Mouse (Mus musculus) ovary, adult 18-20 months (tissue): ENCODE measurements around the gene Ush1c.
A peak's percentile ranks its signal among the peaks of the same experiment; 100 is the strongest.

ENCODE experiments used
- DNase-seq: peaks from one replicate; pipeline ENCODE4 v3.0.0; 2022; ENCODE audit warnings: low spot score, mixed read lengths

Gene Ush1c

DNA sequence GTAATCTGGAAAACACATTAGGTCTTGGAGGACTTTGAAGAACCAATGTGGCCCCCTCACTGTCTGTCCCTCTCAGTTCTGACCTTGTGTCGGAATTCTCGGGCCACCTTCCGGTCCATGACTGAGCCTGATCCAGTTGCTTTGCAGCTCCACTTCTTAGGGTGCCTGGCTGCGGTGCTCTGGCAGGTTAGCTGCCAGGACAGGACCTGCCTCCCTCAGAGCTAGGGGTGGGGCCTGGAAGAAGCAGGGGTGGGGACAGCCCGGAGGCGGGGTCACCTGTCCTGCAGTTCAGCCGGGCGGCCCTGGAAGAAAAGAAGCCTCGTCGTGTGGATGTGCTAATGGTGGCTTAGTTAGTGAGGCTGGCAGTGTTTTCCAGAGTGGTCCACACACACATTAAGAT, at the start of gene Ush1c:
TSS of gene Ush1c (minus strand) at position 158 of the 400 bp plus-strand sequence.
- DNase-seq: no peak

DNA sequence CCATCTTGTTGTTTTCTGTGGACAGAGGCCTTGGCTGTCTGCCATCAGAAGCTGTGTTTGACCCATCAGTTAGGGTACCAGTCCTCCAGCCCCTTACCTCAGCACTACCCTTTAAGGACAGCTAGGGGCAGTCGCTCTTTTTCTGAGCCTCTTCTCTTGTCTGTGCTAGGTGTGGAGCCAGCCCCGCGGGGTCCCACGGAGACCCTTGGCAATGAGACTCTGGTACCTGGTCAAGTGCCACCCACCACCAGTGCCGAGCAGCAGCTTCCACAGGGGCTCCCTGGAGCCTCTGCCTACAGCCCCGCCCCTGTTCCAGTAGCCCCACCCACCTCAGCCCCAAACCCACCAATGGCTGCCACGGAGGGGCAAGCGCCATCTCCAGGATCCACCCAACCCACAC, 48.7 kb upstream of the Ush1c start:
- no peak for DNase-seq

DNA sequence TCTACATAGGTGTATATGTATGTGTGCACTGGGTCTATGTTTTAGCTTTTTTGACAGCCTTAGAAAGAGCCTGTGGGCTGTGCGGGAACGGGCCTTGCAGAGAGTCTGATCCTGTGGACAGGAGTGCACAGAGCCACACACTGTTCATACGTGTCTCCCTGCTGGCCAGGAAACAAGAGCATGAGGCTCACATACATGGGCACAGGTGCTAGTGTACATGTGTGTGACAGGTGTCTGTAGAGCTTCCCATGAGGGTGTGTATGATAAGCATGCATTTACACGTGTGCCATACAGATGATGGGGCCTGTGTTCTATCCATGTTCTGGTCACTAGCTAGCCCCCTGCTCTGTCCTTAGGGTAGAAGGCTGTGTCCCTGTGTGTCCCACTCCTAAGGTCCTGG, 48.1 kb upstream of the Ush1c start:
- DNase-seq: no peak

DNA sequence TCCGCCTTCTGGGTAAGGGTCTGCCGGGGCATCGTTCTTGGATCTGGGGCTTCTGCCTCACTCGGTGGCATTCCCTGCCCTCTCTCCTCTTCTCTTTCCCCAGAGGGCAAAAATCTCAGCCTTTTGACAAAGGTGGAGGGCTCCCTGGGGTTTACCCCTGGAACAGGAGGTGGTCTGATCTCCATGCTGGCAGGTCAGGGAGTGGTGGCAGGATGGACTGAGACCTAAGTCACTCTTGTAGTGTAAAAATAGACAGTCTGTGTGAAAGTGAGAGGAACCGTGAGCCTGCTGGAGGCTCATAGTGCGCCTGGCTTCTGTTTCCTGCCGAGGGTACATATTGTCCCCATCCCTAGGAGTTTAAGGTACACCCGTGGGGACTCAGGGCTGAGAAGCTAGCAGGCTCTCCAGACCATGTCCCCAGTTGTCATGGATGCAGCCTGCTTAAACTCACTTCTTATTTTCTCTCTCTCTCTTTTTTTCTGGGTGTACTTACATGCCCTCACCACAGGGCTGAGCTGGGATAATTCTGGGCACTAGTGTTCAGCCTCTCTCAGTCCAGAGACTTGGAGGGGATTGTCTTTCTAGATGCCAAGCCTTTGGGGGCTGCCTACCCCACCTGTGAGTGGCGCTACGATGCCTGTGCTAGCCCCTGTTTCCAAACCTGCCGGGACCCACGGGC, 47.0 kb upstream of the Ush1c start:
- DNase-seq: no peak

DNA sequence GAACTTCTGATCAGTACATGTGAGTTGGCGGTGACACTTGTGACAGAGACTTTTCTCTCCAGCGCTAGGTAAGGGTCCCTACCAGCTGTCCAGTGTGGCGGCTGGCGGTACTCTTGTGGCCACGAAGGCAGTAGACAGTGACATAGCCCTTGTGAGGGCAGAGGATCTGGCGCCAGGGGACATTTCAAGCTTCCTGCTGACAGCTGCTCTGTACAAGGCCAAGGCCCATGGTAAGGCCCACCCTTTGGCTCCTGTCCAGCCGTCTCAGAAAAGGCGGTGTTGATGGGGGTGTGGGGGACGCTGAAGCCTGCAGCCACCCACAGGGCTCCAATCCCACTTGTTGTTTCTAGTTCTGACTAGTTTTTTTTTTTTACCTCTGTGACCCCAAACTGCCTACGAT, 45.4 kb upstream of the Ush1c start:
- DNase-seq: peak; percentile 10

DNA sequence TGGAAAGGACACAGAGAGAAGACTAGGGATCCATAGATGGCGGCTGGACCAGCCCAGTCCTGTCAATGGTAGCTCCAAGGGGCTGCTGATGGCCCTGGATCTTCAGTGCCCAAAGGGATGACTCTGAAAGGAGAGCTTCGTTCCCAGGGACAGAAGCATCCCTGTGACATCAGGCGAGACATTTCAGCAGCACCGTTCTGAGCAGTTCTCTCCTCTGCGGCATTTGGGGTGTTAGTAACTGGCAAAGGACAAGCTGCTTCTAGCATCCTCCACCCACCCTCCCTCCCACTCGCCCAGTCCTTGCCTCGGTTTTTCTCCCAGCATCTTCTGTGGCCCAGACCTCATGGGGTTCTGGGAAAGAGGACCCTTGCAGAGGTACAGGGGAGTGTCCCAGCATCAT, 44.0 kb upstream of the Ush1c start:
- DNase-seq: no peak

DNA sequence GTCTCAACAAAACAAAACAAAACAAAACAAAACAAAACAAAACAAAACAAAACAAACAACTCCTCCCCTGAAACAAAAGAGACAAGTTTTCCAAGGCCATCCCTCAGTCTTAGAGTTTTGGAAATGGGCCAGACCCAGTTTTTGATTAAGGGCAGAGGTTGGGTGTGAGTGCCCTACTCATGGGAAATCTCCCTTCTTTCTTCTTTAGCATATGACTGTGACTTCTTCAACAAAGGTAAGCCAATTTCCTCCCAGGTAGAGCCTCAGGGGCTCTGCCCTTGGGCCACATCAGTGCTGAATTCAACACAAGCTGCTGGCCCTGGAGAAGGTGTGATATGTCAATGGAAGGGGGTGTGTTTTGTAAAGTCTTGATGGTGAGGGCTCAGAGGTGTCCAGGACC, 42.6 kb upstream of the Ush1c start:
- DNase-seq: no peak

DNA sequence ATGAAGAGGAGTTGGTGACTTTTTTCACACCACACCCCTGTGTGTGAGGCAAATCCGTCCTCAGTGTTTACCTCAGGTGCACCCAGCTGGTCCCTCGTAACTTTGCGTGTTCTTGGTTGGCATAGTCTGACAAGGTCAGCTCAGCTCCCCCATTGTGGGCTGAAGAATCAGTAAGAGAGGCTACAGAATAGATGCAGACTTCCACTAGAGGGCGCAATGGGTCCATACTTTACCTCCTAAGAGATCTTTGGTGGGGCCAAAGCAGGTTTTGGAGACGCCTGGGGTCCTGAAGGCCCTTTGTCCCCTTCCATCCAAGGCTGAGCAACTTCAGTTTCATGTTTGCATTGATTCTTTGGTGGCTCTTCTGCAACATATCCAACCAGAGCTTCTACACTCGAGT, 41.6 kb upstream of the Ush1c start:
- no peak for DNase-seq

DNA sequence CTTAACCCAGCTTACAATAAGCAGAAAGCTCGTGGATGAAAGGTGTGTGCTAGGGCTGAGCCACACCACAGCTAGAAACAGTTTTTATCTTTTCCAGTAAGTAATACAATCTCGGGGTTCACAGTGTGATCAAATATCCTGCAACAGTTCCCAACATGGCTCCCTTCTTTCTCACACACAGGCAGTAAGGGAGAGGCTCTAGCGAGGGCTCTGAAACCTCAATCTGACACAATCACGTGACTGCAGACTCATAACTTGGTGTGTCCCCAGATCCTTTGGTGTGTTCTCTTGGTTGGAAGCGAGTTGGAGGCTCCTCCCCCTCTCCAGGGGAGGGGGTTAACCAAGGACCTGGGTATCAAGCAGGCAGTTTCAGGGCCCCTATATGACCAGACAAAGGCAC, 37.9 kb upstream of the Ush1c start:
- no peak for DNase-seq

DNA sequence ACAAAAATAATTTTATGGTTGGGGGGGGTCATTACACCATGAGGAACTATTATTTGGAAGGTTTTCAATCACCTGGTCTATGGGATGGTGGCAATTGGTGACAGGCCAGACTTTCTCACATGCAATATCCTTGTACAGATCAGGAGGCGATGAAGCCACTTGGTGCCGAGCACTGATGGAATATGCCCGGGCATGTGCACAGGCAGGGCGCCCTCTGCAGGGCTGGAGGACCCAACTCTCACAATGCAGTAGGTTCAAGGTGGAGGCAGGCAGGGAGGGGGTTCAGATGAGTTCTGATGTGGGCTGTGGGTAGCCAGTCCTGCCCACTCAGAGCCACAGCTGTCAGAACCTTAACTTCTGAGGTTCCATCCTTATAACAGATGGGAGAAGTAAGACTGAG, 13.5 kb upstream of the Ush1c start:
- DNase-seq: no peak

DNA sequence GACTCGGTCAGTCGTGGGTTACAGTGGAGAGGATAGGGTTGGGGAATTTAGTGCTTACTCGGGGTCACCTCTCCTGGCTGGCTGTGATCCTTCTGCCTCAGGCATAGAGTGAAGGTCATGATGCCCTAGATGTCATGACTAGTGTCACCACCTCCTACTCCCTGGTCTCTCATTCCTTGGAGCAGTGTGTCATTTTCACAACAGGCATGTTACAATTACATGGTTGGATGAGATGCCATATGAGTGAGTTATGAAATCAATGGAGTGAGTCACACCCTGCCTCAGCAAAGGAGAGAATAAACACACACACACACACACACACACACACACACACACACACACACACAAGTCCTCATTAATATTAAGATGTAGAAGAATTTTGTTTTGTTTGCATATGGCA, 9.3 kb upstream of the Ush1c start:
- no peak for DNase-seq

DNA sequence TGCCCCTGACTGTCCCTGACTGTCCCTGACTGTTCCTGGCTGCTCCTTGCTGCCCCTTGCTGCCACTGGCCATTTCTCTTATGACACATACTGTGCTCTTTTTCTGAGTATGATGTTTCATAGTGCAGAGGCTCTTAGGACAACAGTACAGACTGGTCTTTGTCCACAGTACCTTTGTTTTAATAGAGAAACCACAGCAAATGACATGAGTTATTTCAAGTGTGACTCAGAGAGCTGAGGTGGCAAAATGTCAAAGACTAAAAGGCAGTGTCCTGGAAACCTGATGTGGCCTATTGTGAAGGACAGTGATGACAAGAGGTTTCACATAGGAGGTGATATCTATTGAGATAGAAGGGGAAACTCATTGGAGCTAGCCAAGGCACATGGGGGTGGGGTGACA, 8.6 kb upstream of the Ush1c start:
- DNase-seq: no peak

DNA sequence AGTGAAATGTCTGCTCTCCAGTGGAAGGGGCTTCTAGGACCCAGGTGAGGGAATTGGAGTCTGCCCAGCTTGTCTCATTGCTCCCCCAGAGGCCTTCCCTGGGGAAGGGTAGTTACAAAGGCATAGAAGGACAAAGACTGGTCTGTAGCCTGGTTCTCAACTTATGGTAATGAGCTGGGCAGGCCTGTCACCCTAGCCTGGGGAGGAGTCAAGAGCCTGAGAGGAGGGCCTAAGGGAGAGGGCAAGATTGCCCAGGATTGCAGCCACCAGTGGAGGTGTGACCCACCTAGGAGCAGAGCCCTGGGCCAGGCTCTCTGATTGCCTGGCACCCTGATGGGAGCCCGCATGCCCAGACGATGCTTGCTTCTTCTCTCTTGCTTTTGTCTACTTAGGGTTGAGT, 2.4 kb upstream of the Ush1c start, which contains the start of gene Otog:
TSS of gene Otog (plus strand) at position 292 of the 400 bp plus-strand sequence.
- no peak for DNase-seq

DNA sequence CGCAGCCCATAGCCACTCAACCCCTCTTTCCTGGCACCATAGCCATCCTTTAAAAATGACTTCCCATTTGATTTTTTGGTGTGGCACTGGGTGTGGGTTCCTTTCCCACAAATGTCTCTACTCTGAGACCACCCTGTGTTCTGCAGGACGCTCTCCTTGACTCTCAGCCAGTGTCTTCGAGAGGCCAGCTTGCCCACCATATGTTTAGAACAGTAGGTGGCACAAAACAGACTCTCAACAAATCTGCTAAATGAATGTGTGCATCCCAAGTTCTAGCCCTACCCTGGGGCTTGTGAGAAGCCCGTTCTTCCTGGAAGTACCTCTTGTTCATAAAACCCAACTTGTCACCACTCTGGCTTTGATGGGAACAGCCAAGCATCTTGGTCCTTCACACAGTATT, 1.8 kb upstream of the Ush1c start:
- no peak for DNase-seq

DNA sequence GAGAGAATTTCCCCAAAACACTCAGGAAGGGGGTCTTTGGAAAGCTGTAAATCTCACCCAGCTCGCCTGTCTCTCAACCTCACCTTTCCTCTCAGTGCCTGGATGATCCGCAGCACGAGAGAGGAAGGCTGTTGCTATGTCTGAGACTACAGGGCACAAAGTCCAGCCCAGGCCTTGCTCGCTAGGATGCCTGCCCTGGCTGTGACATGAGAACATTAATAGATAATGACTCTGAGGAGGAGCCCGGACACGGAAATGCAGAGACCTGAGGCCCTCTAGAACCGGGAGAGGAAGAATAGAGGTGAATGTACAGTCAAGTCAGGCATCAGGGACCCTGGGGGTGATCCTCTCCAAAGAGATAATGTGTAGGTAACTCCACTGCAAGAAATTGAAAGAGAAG, 1.1 kb downstream of the Ush1c start:
- DNase-seq: no peak

DNA sequence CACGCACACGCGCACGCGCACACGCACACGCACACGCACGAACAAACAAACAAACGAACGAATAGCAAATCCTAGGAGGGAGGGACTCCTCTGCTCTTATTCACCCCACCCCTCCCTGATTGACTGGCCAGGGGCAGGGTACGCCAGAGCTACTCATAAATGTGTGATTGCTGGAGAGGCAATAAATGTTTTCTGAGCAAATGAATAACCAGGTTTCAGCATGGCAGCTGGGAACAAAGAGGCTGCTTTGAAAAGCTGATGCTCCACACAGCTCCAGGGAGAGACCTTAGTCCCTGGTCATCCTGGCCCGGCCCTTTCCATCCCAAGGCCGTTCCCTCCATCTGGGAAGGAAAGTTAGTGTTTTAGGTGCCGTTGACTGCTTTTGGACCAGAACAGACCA, 1.9 kb downstream of the Ush1c start:
- no peak for DNase-seq

DNA sequence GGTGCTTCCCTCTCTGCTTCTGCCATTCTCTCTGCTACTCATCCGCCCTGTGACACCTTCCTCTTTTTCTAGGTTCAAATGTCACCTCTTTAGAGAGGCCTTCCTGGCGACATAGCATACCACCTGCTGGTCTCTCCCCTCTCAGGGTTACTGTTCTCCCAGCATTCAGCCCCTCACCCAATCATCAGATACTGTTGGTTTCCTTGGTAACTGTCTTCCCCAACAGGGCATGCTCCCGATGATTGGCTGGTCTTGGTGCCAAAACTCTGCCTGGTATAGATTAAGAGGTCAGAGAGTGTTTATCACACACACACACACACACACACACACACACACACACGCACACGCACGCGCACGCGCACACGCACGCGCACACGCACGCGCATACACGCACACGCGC, 2.4 kb downstream of the Ush1c start:
- no peak for DNase-seq

DNA sequence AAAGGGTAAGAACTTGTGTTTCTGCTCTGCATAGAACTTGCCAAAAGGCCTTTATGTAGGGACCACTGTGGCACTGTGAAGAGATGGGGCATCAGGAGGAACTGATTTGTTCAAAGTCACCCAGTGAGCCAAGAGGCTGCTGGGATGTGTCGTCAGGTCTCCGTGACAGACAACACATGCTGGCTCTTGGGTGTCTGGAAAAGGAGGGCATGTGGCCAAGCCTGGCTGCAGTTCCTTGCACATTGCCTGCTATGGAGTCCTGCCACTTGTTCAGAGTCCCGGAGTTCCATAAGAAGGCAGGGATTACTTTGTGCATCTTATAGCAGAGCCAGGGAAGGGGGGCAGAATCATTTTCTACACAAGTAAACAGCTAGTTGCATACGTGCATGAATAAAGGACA, 11.4 kb downstream of the Ush1c start:
- no peak for DNase-seq

DNA sequence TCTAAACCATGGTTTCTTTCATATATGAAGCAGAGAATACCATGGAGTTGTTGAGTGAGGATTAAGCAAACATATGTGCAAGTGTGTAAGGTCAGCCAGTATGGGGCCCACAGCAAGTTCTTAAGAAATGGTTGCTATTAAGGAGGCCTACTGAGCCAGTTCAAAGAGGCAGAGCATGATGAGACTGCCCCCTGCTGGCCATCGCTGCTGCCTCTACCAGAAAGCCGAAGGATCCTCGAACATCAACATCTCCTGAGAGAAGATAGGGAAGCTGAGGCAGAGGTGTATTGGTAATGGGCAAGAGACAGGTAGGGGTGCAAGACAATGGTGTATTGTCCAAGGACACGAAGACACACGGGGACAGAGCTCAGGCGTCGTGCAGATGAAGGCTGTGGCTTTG, 12.1 kb downstream of the Ush1c start:
- no peak for DNase-seq

DNA sequence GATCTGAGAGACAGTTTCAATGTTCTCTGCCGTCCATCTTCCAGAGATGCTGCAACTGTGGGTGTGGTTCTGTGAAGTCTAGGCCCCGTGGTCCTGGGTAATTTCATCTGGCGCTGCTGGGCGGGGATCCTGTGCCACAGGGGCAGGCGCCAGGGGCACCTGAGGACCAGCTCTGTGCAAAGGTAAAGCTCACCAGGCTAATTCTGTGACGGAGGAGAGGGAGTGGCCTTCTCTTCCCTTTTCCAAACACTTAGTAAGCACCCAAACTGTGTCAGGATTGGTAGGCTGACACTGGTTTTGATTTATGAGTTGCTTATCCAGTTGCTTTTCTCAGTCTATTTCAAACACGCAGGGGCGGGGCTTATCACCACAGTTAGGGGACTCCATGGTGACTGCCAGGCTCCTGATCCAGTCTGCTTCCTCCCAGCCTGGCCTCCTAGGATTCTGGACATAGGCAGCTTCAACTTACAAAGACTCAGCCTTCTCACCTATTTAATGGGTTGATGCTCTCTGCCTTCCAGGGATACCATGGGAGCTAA, 17.6 kb downstream of the Ush1c start:
- no peak for DNase-seq

DNA sequence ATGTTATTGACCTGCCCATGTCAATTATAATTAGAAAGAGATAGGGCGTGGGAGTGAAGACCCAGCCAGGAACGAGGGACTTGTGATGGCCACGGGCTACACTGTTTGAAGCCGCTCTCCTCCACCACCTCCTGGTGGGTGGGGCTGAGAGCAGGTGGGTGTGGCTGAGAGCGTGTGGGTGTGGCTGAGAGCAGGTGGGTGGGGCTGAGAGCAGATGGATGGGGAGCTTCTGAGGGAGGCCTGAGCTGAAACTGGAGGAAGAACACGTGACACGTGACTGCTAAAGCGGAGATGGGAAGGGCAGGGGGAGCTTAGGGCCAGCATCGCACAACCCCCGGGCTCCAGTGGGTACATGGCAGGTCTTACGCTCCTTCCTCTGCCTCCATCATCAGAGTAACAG, 19.9 kb downstream of the Ush1c start:
- no peak for DNase-seq

DNA sequence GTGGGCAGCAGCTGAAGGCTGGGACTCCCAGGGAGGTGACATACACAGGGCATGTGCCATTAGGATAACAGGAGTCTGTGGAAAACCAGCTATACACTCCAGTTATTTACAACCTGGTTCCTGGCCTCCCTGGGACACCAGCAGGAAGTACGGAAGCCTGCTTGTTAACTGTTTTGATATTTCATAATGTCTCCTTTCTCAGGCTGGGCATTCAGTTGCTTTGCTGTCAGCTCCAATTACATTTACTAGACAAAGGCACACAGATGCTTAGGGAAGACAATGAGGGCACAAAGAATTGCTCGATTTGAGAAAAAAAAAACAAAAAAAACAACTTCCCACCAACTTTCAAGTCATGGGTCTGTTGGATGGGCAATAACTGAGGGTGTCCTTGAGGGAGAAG, 21.8 kb downstream of the Ush1c start:
- no peak for DNase-seq

DNA sequence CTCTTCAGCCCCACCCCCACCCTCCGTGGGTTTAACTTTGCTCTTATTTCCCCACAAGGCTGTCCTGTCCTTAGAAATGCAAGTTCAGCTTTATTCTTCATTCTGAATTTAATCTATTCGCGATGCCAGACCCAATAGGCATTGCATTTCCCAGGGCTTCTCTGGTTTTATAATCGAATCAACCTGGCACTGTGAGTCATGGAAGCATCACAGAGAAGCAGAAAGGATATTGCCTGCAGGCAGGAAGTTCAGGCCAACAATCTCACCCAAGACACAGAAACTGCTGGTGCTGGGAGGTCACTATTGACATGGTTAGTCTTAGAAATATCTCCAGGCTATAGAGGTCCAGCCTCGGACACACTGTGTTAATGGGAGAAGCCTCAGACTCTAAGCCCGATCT, 28.0 kb downstream of the Ush1c start:
- DNase-seq: no peak

DNA sequence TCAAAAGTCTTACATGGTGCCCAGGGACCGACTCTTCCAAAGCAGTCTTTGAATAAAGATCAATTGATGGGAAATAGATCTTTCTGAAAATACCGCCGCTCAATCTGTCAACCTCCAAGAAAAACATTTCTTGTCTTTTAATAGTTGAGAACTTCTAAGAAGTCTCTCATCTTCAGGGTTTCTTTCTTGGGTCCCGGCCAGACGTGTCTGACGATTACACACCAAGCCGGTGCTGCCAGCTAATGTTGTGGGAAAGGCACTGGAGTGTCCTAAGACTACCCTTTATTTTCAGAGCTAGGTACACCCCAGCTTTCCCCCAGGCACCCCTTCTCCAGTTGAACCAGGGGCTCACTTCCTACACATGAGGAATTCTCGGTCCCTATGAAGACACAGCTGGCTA, 30.2 kb downstream of the Ush1c start:
- DNase-seq: no peak
